Mouse (Mus musculus) lung, adult 2 months (tissue): ENCODE data around the gene Adam12.

Experiments used
- CTCF ChIP-seq: fragments of 200-500 bp; IDR thresholded peaks from 2 replicates; pipeline ENCODE4 v1.5.1; 2011; ENCODE audit warnings: mild to moderate bottlenecking, low read length, control low read depth; ENCODE audit not compliant: insufficient read depth
- POLR2A ChIP-seq: fragments of 200-500 bp; IDR thresholded peaks from 2 replicates; pipeline ENCODE4 v1.6.1; 2011; ENCODE audit warnings: low read depth, mild to moderate bottlenecking, control low read depth, low read length, borderline replicate concordance; ENCODE audit errors: extremely low read depth

DNA sequence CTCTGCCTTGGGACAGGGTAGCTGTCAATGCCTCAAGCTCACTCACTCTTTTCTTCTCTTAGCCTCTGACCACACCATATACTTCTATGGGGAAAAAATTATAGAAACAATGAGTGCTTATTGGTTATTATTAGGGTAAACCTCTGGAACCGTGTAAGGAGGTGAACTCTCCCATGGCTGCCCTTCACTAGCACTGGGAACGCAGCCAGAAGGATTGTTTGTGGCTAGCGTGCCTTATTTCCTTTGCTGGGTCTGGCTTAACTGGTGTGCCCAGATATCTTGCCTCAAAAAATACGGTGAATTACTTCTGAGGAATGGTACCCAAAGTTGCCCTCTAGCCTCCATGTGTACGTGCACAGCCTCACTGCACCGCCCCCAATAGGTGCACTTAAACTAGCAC, 43.4 kb downstream of the Adam12 start:
- TF ChIP-seq CTCF (no peak), POLR2A (no peak)
